Mouse (Mus musculus) heart, embryonic 11.5 days (tissue): ENCODE results near the gene Lrrfip1. TPM values are rescaled to one million over a fixed set of nuclear protein-coding genes. Genes with fewer than 3 reads are reported as not detected.
A peak's percentile ranks its signal among the peaks of the same experiment; 100 is the strongest.

Source experiments
- ATAC-seq: fragments of 200-750 bp; cut with Nextera tagmentation; replicated peaks from 2 replicates; pipeline ENCODE4 v1.8.0; 2017; ENCODE audit warnings: moderate library complexity; ENCODE audit not compliant: insufficient number of reproducible peaks, low FRiP score, low TSS enrichment
- H3K27ac ChIP-seq: fragments of 300-500 bp; sonication (generic); 2 replicates; pipeline ENCODE4 v1.5.1; 2014; ENCODE audit warnings: mild to moderate bottlenecking, low read depth, low read length
- H3K27me3 ChIP-seq: fragments of 300-500 bp; sonication (generic); 2 replicates; pipeline ENCODE4 v1.6.1; 2014; ENCODE audit warnings: mild to moderate bottlenecking, low read length, mixed read lengths; ENCODE audit not compliant: control insufficient read depth, insufficient read depth
- H3K36me3 ChIP-seq: fragments of 300-500 bp; sonication (generic); 2 replicates; pipeline ENCODE4 v1.6.1; 2014; ENCODE audit warnings: mild to moderate bottlenecking, low read length, moderate library complexity, mixed read lengths; ENCODE audit not compliant: control insufficient read depth, insufficient read depth
- H3K4me1 ChIP-seq: fragments of 300-500 bp; sonication (generic); 2 replicates; pipeline ENCODE4 v1.6.1; 2014; ENCODE audit warnings: low read length; ENCODE audit not compliant: control insufficient read depth, insufficient read depth
- H3K4me2 ChIP-seq: fragments of 300-500 bp; sonication (generic); 2 replicates; pipeline ENCODE4 v1.6.1; 2014; ENCODE audit warnings: mild to moderate bottlenecking, moderate library complexity
- H3K4me3 ChIP-seq: fragments of 300-500 bp; sonication (generic); 2 replicates; pipeline ENCODE4 v1.5.1; 2014; ENCODE audit warnings: low read depth, low read length
- H3K9ac ChIP-seq: fragments of 300-500 bp; sonication (generic); 2 replicates; pipeline ENCODE4 v1.6.1; 2014; ENCODE audit warnings: mild to moderate bottlenecking, low read depth, low read length, moderate library complexity
- H3K9me3 ChIP-seq: fragments of 300-500 bp; sonication (generic); replicated peaks from 2 replicates; pipeline ENCODE4 v1.6.1; 2016; ENCODE audit warnings: low read length; ENCODE audit not compliant: control insufficient read depth
- WGBS: fragments of 180-500 bp; shearing (Covaris S2); extraction: QIAGEN DNeasy Blood & Tissue Kit; methylation state at CpG from one replicate; pipeline ENCODE4 v1.1.7; 2014; ENCODE audit not compliant: insufficient replicate concordance; 5-methylcytosine and 5-hydroxymethylcytosine counted together
- polyA plus RNA-seq: library from polyadenylated mRNA; unstranded; fragments of >200 nt; fragmentation: Nextera tagmentation; extraction: Ambion mirVana; gene quantifications from 2 replicates; pipeline ENCODE4 v1.2.1, GENCODE M21; 2014

Lrrfip1 gene
- polyA plus RNA-seq, 1 experiment from 2014 or later = 115 TPM

GRCm38 (mm10) chr1:91046237-91046636, 47.7 kb downstream of the Lrrfip1 start:
- no peak overlapping the region for H3K4me2 ChIP-seq
- no peak overlapping the region for H3K9ac ChIP-seq
- 57% methylated on average over 5 of the region's 5 CpGs for WGBS
- peaks cover 45% of the 10 kb centered on the region for H3K4me1 ChIP-seq
- H3K9me3 ChIP-seq = no peaks in the 10 kb centered on the region
- H3K27ac ChIP-seq = no peak overlapping the region
- H3K36me3 ChIP-seq = no peaks in the 10 kb centered on the region
- no peak overlapping the region for H3K4me3 ChIP-seq
- H3K27me3 ChIP-seq = no peaks in the 10 kb centered on the region
- no peak for ATAC-seq

- no peak overlapping the region for H3K27ac ChIP-seq
- H3K9me3 ChIP-seq = no peaks in the 10 kb centered on the region
- H3K4me2 ChIP-seq = no peak overlapping the region
- WGBS = 78% methylated on average over 6 of the region's 6 CpGs
- H3K27me3 ChIP-seq = no peaks in the 10 kb centered on the region
- no peak for ATAC-seq
- no peaks in the 10 kb centered on the region for H3K36me3 ChIP-seq
- no peak overlapping the region for H3K9ac ChIP-seq
- no peak overlapping the region for H3K4me3 ChIP-seq
- H3K4me1 ChIP-seq = peaks cover 29% of the 10 kb centered on the region
Measured at GRCm38 (mm10) chr1:91049296-91049695, 50.8 kb downstream of the Lrrfip1 start.

GRCm38 (mm10) chr1:91051461-91052094, 53.0 kb downstream of the Lrrfip1 start:
- no peak for ATAC-seq
- Histone ChIP-seq H3K4me3 (no peak overlapping the region), H3K36me3 (no peaks in the 10 kb centered on the region), H3K9me3 (no peaks in the 10 kb centered on the region), H3K27ac (no peak overlapping the region), H3K9ac (no peak overlapping the region), H3K4me1 (peaks cover 43% of the 10 kb centered on the region), H3K27me3 (no peaks in the 10 kb centered on the region), H3K4me2 (peak overlapping the region; percentile 92; the same call in 1 of the 2 replicates)
- WGBS = 66% methylated on average over 8 of the region's 8 CpGs

GRCm38 (mm10) chr1:91052747-91053181, 54.2 kb downstream of the Lrrfip1 start:
- Histone ChIP-seq H3K27ac (peak overlapping the region; percentile 89), H3K36me3 (no peaks in the 10 kb centered on the region), H3K27me3 (no peaks in the 10 kb centered on the region), H3K9me3 (no peaks in the 10 kb centered on the region), H3K4me1 (peaks cover 54% of the 10 kb centered on the region), H3K4me3 (peak overlapping the region; percentile 60), H3K9ac (peak overlapping the region; percentile 84), H3K4me2 (peak overlapping the region; percentile 92)
- peak; percentile 94 for ATAC-seq
- WGBS = under 1% methylated on average over 28 of the region's 28 CpGs

GRCm38 (mm10) chr1:91053218-91054073, 54.9 kb downstream of the Lrrfip1 start:
- peak; percentile 83 for ATAC-seq
- Histone ChIP-seq H3K4me1 (peaks cover 61% of the 10 kb centered on the region), H3K9ac (peak overlapping the region; percentile 84), H3K4me3 (peak overlapping the region; percentile 60), H3K36me3 (no peaks in the 10 kb centered on the region), H3K4me2 (peak overlapping the region; percentile 92), H3K9me3 (no peaks in the 10 kb centered on the region), H3K27ac (peak overlapping the region; percentile 89), H3K27me3 (no peaks in the 10 kb centered on the region)
- under 1% methylated on average over 33 of the region's 41 CpGs for WGBS

DNA sequence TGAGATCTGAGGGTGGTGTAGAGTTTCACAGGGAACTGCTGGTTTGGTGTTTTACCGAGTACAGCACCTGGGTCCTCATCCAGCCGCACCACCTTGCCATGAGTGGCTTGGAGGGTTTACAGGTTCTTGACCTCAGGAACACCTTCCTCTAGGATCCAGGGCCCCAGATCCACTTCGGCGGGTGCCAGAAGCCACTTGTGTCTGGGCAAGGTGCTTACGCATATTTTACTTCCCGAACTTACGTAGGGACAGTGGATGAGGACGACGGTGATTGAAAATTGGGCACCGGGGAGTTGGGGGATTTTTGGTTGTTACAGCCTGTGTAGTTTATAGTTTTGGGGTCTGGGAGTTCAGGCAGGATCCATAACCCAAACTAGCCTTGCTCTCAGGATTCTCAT, 55.5 kb downstream of the Lrrfip1 start:
- WGBS = 31% methylated on average over 10 of the region's 10 CpGs
- no peaks in the 10 kb centered on the region for H3K27me3 ChIP-seq
- ATAC-seq = no peak
- H3K9me3 ChIP-seq = no peaks in the 10 kb centered on the region
- no peaks in the 10 kb centered on the region for H3K36me3 ChIP-seq
- peak overlapping the region; percentile 84 for H3K9ac ChIP-seq
- peak overlapping the region; percentile 92 for H3K4me2 ChIP-seq
- peak overlapping the region; percentile 60 for H3K4me3 ChIP-seq
- H3K27ac ChIP-seq = peak overlapping the region; percentile 89
- H3K4me1 ChIP-seq = peaks cover 62% of the 10 kb centered on the region

DNA sequence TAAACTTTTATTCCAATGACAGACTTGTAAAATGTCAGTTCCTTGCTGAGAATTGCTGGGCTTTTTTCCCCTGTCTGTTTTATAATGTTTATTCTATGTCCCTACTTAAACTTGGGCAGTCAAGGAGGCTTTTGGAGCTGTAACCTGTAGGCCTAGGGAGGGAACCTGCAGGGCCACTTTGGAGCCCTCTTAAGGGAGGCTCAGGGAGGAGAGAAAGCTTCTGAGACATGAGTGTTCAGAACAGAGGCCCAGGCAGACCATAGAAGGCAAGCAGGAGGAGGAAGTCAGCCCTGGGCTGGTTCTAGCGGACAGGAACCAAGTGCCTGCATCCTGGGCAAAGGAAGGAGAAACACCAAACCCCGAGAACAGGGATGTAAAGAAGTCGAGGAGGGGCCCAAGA, 56.3 kb downstream of the Lrrfip1 start:
- Histone ChIP-seq H3K36me3 (no peaks in the 10 kb centered on the region), H3K27ac (peak overlapping the region; percentile 89), H3K9ac (peak overlapping the region; percentile 84), H3K4me2 (peak overlapping the region; percentile 92), H3K27me3 (no peaks in the 10 kb centered on the region), H3K4me3 (peak overlapping the region; percentile 60), H3K4me1 (peaks cover 64% of the 10 kb centered on the region), H3K9me3 (no peaks in the 10 kb centered on the region)
- 46% methylated on average over 3 of the region's 3 CpGs for WGBS
- no peak for ATAC-seq

DNA sequence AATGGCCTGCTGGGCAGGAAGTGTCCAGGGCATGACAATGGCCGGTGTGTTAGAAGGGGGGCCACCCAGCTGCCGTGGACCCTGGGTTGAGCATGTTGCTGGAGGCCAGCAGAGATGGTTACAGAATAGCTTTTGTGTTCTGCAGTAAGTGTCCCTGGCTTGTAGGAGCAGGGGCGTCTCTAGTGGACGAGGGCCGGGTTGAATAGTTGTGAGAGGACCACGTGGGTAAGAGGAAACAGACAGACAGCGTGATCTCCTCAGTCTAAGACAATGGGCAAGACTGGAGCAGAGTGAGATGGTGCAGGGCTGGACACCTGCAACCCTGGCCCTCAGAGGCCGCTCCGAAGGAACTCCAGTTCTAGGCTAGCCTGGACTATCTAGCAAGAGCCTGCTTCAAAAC, 57.2 kb downstream of the Lrrfip1 start:
- no peak for ATAC-seq
- Histone ChIP-seq H3K4me1 (peaks cover 73% of the 10 kb centered on the region), H3K36me3 (no peaks in the 10 kb centered on the region), H3K4me3 (peak overlapping the region; percentile 60; the same call in 1 of the 2 replicates), H3K9me3 (no peaks in the 10 kb centered on the region), H3K9ac (peak overlapping the region; percentile 84), H3K4me2 (peak overlapping the region; percentile 92), H3K27ac (peak overlapping the region; percentile 89), H3K27me3 (no peaks in the 10 kb centered on the region)
- 45% methylated on average over 9 of the region's 9 CpGs for WGBS
